ENCODE assay signal across 12 mouse cellular contexts in the genomic region with DNA sequence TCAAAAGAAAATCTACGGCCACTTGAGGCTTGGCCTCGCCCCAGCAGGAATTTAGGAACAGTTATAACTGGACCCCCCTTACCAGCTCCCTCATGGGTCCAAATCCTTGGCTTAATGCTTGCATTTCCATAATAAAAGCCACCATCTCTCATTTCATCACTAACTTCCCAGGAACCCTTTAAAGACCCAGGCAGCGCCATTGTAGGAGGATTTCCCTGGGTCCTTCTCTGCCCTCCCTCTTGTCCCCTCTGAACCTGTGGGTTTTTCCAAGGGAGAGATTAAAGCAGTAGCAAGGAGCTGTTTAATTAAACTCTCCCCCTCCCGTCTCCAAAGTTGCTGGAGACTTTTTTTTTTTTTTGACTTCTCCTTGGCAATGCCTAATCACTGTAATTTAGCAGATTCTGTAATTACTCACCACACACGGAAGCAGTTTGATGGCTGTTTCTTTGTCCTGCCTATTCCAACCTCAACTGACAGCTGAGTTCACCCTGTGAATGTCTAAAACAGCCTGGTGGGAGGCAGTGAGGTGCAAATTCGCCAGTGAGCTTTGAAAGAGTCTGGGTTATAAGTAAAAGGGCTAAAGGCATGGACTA.
DNase-seq lines count a peak whose midpoint lies in the region; ATAC-seq and TF ChIP-seq lines count a peak whose summit lies in the region.
"Had no signal": no experiment of that assay in that cellular context is flagged by ENCODE, and none has a peak within 500 bp of the region (broad histone marks: within the 10 kb centered on the region; RNA-seq: fewer than 3 reads in every experiment).

No protein-coding gene starts in this region.

- H3K27ac ChIP-seq in lung, embryonic 15.5 days: peak overlapping the region; percentile 8
- no peak overlapping the region for H3K27ac ChIP-seq in lung, postnatal 0 days (ENCODE audit: low read length)
- peak overlapping the region; percentile 42 for H3K27ac ChIP-seq in hindbrain, embryonic 12.5 days
- H3K27ac ChIP-seq in neural tube, embryonic 12.5 days: no peak overlapping the region

- H3K4me2 ChIP-seq in lung, embryonic 15.5 days: no peak overlapping the region
- no peak overlapping the region for H3K4me2 ChIP-seq in lung, postnatal 0 days (replicated peaks; ENCODE audit: low read depth, low read length)
- no peak overlapping the region for H3K4me2 ChIP-seq in hindbrain, embryonic 12.5 days (replicated peaks)
- H3K4me2 ChIP-seq in neural tube, embryonic 12.5 days (replicated peaks): no peak overlapping the region

- no peak for TF ChIP-seq CTCF in lung, postnatal 0 days (IDR thresholded peaks at IDR 0.05)

- no peaks in the 10 kb centered on the region for H3K27me3 ChIP-seq in lung, embryonic 15.5 days
- H3K27me3 ChIP-seq in lung, postnatal 0 days (replicated peaks; ENCODE audit: insufficient read depth, low read length): no peaks in the 10 kb centered on the region
- H3K27me3 ChIP-seq in hindbrain, embryonic 12.5 days: peaks cover 3% of the 10 kb centered on the region; the same call in 1 of the 2 replicates
- H3K27me3 ChIP-seq in neural tube, embryonic 12.5 days (replicated peaks): no peaks in the 10 kb centered on the region

- H3K4me3 ChIP-seq in lung, embryonic 15.5 days: no peak overlapping the region
- H3K4me3 ChIP-seq in lung, postnatal 0 days (ENCODE audit: low read depth, low read length): no peak overlapping the region
- H3K4me3 ChIP-seq in hindbrain, embryonic 12.5 days: no peak overlapping the region
- H3K4me3 ChIP-seq in neural tube, embryonic 12.5 days: no peak overlapping the region

- no peak for TF ChIP-seq EP300 in lung, postnatal 0 days (IDR thresholded peaks at IDR 0.05)

- H3K9me3 ChIP-seq in lung, embryonic 15.5 days: no peaks in the 10 kb centered on the region
- H3K9me3 ChIP-seq in lung, postnatal 0 days (ENCODE audit: low read length): no peaks in the 10 kb centered on the region
- H3K9me3 ChIP-seq in hindbrain, embryonic 12.5 days (replicated peaks): no peaks in the 10 kb centered on the region
- no peaks in the 10 kb centered on the region for H3K9me3 ChIP-seq in neural tube, embryonic 12.5 days

- no peak for ATAC-seq in lung, embryonic 15.5 days (ENCODE audit: borderline replicate concordance, extremely low read depth, low FRiP score, low TSS enrichment)
- no peak for ATAC-seq in lung, postnatal 0 days
- ATAC-seq in hindbrain, embryonic 12.5 days (ENCODE audit: low FRiP score): peak; percentile 71
- peak; percentile 74 for ATAC-seq in neural tube, embryonic 12.5 days (ENCODE audit: low FRiP score, low read depth)
- ATAC-seq: intestine, postnatal 0 days had no signal

- 27% methylated on average over 6 of the region's 6 CpGs for WGBS in lung, embryonic 15.5 days
- WGBS in lung, postnatal 0 days: 40% methylated on average over 6 of the region's 6 CpGs
- 15% methylated on average over 6 of the region's 6 CpGs for WGBS in hindbrain, embryonic 12.5 days
- 7% methylated on average over 6 of the region's 6 CpGs for WGBS in neural tube, embryonic 12.5 days

- no peak overlapping the region for H3K9ac ChIP-seq in lung, embryonic 15.5 days
- no peak overlapping the region for H3K9ac ChIP-seq in lung, postnatal 0 days (replicated peaks; ENCODE audit: low read depth)
- no peak overlapping the region for H3K9ac ChIP-seq in hindbrain, embryonic 12.5 days
- no peak overlapping the region for H3K9ac ChIP-seq in neural tube, embryonic 12.5 days

- no peaks in the 10 kb centered on the region for H3K36me3 ChIP-seq in lung, embryonic 15.5 days
- H3K36me3 ChIP-seq in lung, postnatal 0 days (ENCODE audit: insufficient read depth, low read length): no peaks in the 10 kb centered on the region
- H3K36me3 ChIP-seq in hindbrain, embryonic 12.5 days: no peaks in the 10 kb centered on the region
- no peaks in the 10 kb centered on the region for H3K36me3 ChIP-seq in neural tube, embryonic 12.5 days

- DNase-seq in lung, postnatal 0 days (ENCODE audit: low spot score): no peak
- DNase-seq in embryo, embryonic 9.5 days (ENCODE audit: extremely low spot score): peak; percentile 58
- DNase-seq in adrenal gland, adult 18-20 months (ENCODE audit: low spot score in 2 of 2): no peak
- no peak for DNase-seq in spleen, adult 18-20 months
- DNase-seq in layer of hippocampus, postnatal 10 days (ENCODE audit: low spot score in 2 of 2): no peak
- DNase-seq: adrenal gland, adult 8-10 months; heart, adult 18-20 months; thymus, postnatal 4 days had no signal

- peaks cover 34% of the 10 kb centered on the region for H3K4me1 ChIP-seq in lung, embryonic 15.5 days
- no peaks in the 10 kb centered on the region for H3K4me1 ChIP-seq in lung, postnatal 0 days (ENCODE audit: insufficient read depth, low read depth, low read length)
- H3K4me1 ChIP-seq in hindbrain, embryonic 12.5 days: peaks cover 31% of the 10 kb centered on the region
- peaks cover 35% of the 10 kb centered on the region for H3K4me1 ChIP-seq in neural tube, embryonic 12.5 days

Comparison
In these comparisons a context has a peak if more than half of its experiments do, and no peak if none do; other contexts are left out.
1. H3K27ac ChIP-seq: peak in lung, embryonic 15.5 days (single experiment) and hindbrain, embryonic 12.5 days (single experiment); none in lung, postnatal 0 days (single experiment) and neural tube, embryonic 12.5 days (single experiment).
2. ATAC-seq: peak in hindbrain, embryonic 12.5 days (single experiment) and neural tube, embryonic 12.5 days (single experiment); none in lung, embryonic 15.5 days (single experiment) and lung, postnatal 0 days (single experiment).